Mouse (Mus musculus) lung, postnatal 0 days (tissue): ENCODE results near the gene Gm47283. TPM values are rescaled to one million over a fixed set of nuclear protein-coding genes. Genes with fewer than 3 reads are reported as not detected.
A peak's percentile ranks its signal among the peaks of the same experiment; 100 is the strongest.
"Not testable (repeated sequence)": the region's sequence is repeated elsewhere in the genome, so short reads cannot be mapped to it uniquely, and the experiment has no call there.

Source experiments
- ATAC-seq: fragments of 200-750 bp; cut with Nextera tagmentation; 2 replicates; pipeline ENCODE4 v1.8.0; 2017; ENCODE audit warnings: moderate library complexity
- DNase-seq: peaks from one replicate; pipeline ENCODE4 v3.0.0-alpha.2; 2016; ENCODE audit warnings: low spot score
- H3K27ac ChIP-seq: fragments of 300-500 bp; sonication (generic); 2 replicates; pipeline ENCODE4 v1.5.1; 2014; ENCODE audit warnings: antibody characterized with exemption, mild to moderate bottlenecking, low read length, mixed read lengths
- H3K27me3 ChIP-seq: fragments of 300-500 bp; sonication (generic); replicated peaks from 2 replicates; pipeline ENCODE4 v1.6.1; 2014; ENCODE audit warnings: low read length, mixed read lengths; ENCODE audit not compliant: insufficient read depth
- H3K36me3 ChIP-seq: fragments of 300-500 bp; sonication (generic); 2 replicates; pipeline ENCODE4 v1.6.1; 2014; ENCODE audit warnings: low read length, mixed read lengths; ENCODE audit not compliant: insufficient read depth
- H3K4me1 ChIP-seq: fragments of 300-500 bp; sonication (generic); 2 replicates; pipeline ENCODE4 v1.6.1; 2014; ENCODE audit warnings: antibody characterized with exemption, low read depth, low read length, mixed read lengths; ENCODE audit not compliant: insufficient read depth
- H3K4me2 ChIP-seq: fragments of 300-500 bp; sonication (generic); replicated peaks from 2 replicates; pipeline ENCODE4 v1.6.1; 2014; ENCODE audit warnings: low read depth, mild to moderate bottlenecking, low read length, moderate library complexity, mixed read lengths
- H3K4me3 ChIP-seq: fragments of 300-500 bp; sonication (generic); 2 replicates; pipeline ENCODE4 v1.5.1; 2014; ENCODE audit warnings: low read depth, low read length
- H3K9ac ChIP-seq: fragments of 300-500 bp; sonication (generic); replicated peaks from 2 replicates; pipeline ENCODE4 v1.6.1; 2014; ENCODE audit warnings: low read depth, mild to moderate bottlenecking
- H3K9me3 ChIP-seq: fragments of 300-500 bp; sonication (generic); 2 replicates; pipeline ENCODE4 v1.6.1; 2016; ENCODE audit warnings: low read length, mixed read lengths
- CTCF ChIP-seq: IDR thresholded peaks from 2 replicates; pipeline ENCODE4 v1.5.1; 2016; ENCODE audit warnings: antibody characterized with exemption, mild to moderate bottlenecking
- EP300 ChIP-seq: IDR thresholded peaks from 2 replicates; pipeline ENCODE4 v1.6.1; 2016; ENCODE audit warnings: antibody characterized with exemption, mild to moderate bottlenecking, control low read depth
- WGBS: fragments of 180-500 bp; shearing (Covaris S2); extraction: QIAGEN DNeasy Blood & Tissue Kit; methylation state at CpG from one replicate; pipeline ENCODE4 v1.1.7; 2014; 5-methylcytosine and 5-hydroxymethylcytosine counted together
- polyA plus RNA-seq: library from polyadenylated mRNA; unstranded; fragments of >200 nt; fragmentation: Nextera tagmentation; extraction: Ambion mirVana; gene quantifications from 2 replicates; pipeline ENCODE4 v1.2.1, GENCODE M21; 2015

Gm47283 gene
- not detected in 2 replicates for polyA plus RNA-seq

- no CpG with 5 or more reads among the region's 48 CpGs for WGBS
- not testable (repeated sequence) for H3K27me3 ChIP-seq, H3K9ac ChIP-seq, H3K36me3 ChIP-seq, H3K4me3 ChIP-seq, H3K27ac ChIP-seq, H3K9me3 ChIP-seq, ATAC-seq, DNase-seq, H3K4me2 ChIP-seq, H3K4me1 ChIP-seq
Measured at GRCm38 (mm10) chrY:90784438-90784837, at the start of gene Gm47283. Gene Gm47283, plus strand, starts transcription at chrY:90784738.

DNA sequence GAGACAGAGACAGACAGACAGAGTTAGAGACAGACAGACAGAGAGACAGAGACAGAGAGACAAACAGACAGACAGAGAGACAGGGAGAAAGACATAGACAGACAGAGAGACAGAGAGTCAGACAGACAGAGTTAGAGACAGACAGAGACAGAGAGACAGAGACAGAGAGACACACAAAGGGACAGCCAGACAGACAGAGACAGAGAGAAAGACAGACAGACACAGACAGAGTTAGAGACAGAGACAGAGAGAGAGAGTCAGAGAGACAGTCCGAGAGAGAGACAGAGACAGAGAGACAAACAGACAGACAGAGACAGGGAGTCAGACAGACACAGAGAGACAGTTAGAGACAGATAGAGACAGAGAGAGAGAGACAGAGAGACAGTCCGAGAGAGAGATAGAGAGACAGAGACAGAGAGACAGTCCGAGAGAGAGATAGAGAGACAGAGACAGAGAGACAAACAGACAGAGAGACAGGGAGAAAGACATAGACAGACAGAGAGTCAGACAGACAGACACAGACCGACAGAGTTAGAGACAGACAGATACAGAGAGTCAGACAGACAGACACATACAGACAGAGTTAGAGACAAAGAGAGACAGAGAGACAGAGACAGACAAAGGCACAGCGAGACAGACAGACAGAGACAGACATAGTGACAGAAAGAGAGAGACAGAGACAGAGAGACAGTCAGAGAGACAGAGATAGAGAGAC lies 49.2 kb upstream of the Gm47283 start:
- not testable (repeated sequence) for DNase-seq, H3K27me3 ChIP-seq

GRCm38 (mm10) chrY:90736217-90737000 lies 48.1 kb upstream of the Gm47283 start:
- H3K4me1 ChIP-seq, H3K27ac ChIP-seq, DNase-seq, H3K4me2 ChIP-seq, H3K27me3 ChIP-seq, H3K4me3 ChIP-seq, H3K36me3 ChIP-seq, ATAC-seq, H3K9ac ChIP-seq: not testable (repeated sequence)
- WGBS: 88% methylated on average over 4 of the region's 9 CpGs
- H3K9me3 ChIP-seq: peaks cover 18% of the 10 kb centered on the region

More for the DNA sequence above, 49.2 kb upstream of the Gm47283 start:
- H3K9me3 ChIP-seq: peaks cover 12% of the 10 kb centered on the region
- not testable (repeated sequence) for H3K36me3 ChIP-seq, H3K9ac ChIP-seq, ATAC-seq, H3K4me2 ChIP-seq, H3K4me3 ChIP-seq, H3K4me1 ChIP-seq, H3K27ac ChIP-seq
- WGBS: 100% methylated on average over 1 of the region's 5 CpGs

- WGBS: 84% methylated on average over 7 of the region's 7 CpGs
- no peak overlapping the region for H3K9ac ChIP-seq
- DNase-seq: no peak
- H3K27me3 ChIP-seq: no peaks in the 10 kb centered on the region
- H3K36me3 ChIP-seq: peaks cover 6% of the 10 kb centered on the region; the same call in 1 of the 2 replicates
- peaks cover 24% of the 10 kb centered on the region for H3K9me3 ChIP-seq
- H3K27ac ChIP-seq: no peak overlapping the region
- no peak overlapping the region for H3K4me2 ChIP-seq
- ATAC-seq: no peak
- H3K4me1 ChIP-seq: no peaks in the 10 kb centered on the region
- TF ChIP-seq CTCF (no peak), EP300 (no peak)
- H3K4me3 ChIP-seq: no peak overlapping the region
Measured at GRCm38 (mm10) chrY:90737606-90738430, 46.7 kb upstream of the Gm47283 start.

DNA sequence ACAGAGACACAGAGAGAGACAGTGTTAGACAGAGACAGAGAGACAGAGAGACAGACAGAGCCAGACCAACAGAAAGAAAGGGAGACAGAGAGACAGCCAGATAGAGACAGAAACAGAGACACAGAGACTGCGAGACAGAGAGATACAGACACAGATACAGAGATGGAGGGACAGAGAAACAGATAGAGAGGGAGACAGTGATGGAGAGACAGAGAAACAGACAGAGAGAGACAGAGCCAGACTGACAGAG lies 46.2 kb upstream of the Gm47283 start:
- WGBS: 82% methylated on average over 1 of the region's 1 CpGs
- no peak for ATAC-seq
- Histone ChIP-seq H3K27me3 (no peaks in the 10 kb centered on the region), H3K9ac (no peak overlapping the region), H3K4me1 (no peaks in the 10 kb centered on the region), H3K4me2 (no peak overlapping the region), H3K9me3 (peaks cover 24% of the 10 kb centered on the region), H3K27ac (no peak overlapping the region), H3K4me3 (no peak overlapping the region), H3K36me3 (peaks cover 6% of the 10 kb centered on the region; the same call in 1 of the 2 replicates)
- no peak for DNase-seq
- TF ChIP-seq EP300: no peak
- TF ChIP-seq CTCF: no peak

GRCm38 (mm10) chrY:90738841-90739530 lies 45.6 kb upstream of the Gm47283 start:
- not testable (repeated sequence) for H3K27me3 ChIP-seq, H3K4me2 ChIP-seq, H3K9ac ChIP-seq, H3K27ac ChIP-seq, H3K4me1 ChIP-seq, H3K36me3 ChIP-seq, H3K4me3 ChIP-seq
- WGBS: 80% methylated on average over 28 of the region's 28 CpGs
- H3K9me3 ChIP-seq: peaks cover 24% of the 10 kb centered on the region
- DNase-seq (peak; percentile 68), ATAC-seq (peak; percentile 22; the same call in 1 of the 2 replicates)

- H3K9me3 ChIP-seq: peaks cover 24% of the 10 kb centered on the region
- 52% methylated on average over 11 of the region's 11 CpGs for WGBS
- H3K4me1 ChIP-seq, ATAC-seq, H3K27me3 ChIP-seq, H3K36me3 ChIP-seq, H3K27ac ChIP-seq, H3K4me3 ChIP-seq, DNase-seq, H3K9ac ChIP-seq, H3K4me2 ChIP-seq: not testable (repeated sequence)
Measured at GRCm38 (mm10) chrY:90739531-90740012, 45.0 kb upstream of the Gm47283 start.
